Mouse (Mus musculus): Measurements from ENCODE around the gene Plekha6. TPM values are rescaled to one million over a fixed set of nuclear protein-coding genes. Genes with fewer than 3 reads are reported as not detected.
A peak's percentile ranks its signal among the peaks of the same experiment; 100 is the strongest.

Plekha6 gene
- total RNA-seq, 2 experiments from 2014 or later: 66.5 to 87.4 TPM

- DNase-seq (ENCODE audit: low spot score in 2 of 2): peak; percentile 57 to 59
- intact Hi-C loops (cut with DNase I): loop anchor here (1.0 to 10.0 kb wide), 4 partner anchors 31 to 417 kb away; no protein-coding TSS in a partner anchor
These were observed 13.6 kb downstream of the Plekha6 start for GRCm38 (mm10) chr1:133177480-133178172.

GRCm38 (mm10) chr1:133178732-133179440 is 14.9 kb downstream of the Plekha6 start:
- DNase-seq (ENCODE audit: low spot score in 2 of 2): peak; percentile 59 to 75
- intact Hi-C loops (cut with DNase I): loop anchor here (2.0 to 10.0 kb wide), 2 partner anchors 128 to 416 kb away; no protein-coding TSS in a partner anchor

- DNase-seq (ENCODE audit: low spot score in 2 of 2): peak; percentile 81 to 83
- intact Hi-C loops (cut with DNase I): loop anchor here (1.0 to 5.0 kb wide), 2 partner anchors 46 to 429 kb away; partner anchors contain the start of gene Snrpe
These were observed 17.3 kb downstream of the Plekha6 start for GRCm38 (mm10) chr1:133181072-133182015.

DNA sequence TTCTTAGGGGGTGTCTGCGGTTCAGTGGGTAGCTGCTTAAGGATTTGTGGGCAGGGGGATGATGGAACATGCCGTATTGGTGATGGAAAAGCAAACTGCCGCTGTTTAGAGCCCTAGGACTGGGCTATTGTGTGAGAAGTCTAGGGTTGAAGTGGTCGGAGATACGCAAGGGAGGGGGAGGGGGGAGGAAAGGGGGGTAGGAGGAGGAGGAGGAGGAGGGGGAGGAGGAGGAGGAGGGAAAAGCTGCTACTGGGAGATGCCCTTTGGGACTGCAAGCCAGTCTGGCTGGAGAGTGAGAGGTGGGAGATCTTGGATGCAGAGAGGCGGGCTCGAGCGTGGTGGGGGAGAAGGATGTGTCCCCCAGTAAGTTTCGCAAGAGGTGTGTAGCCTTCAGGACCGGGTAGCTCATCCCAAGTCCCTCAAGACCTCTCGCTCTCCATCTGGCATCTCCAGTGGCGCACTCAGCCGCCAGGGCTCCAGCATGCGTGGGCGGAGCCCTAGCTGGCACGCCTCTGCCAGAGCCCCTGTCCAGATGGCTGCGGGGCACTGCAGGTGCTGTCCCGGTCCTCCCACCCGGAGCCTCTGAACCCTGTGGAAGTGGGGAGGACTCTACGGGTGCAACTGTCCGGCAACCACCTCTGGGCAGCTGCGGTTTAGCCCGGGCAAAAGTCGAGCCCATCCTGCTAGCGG is 18.2 kb downstream of the Plekha6 start:
- peak; percentile 77 for DNase-seq (ENCODE audit: low spot score in 2 of 2)
- intact Hi-C loops (cut with DNase I): loop anchor here (5.0 kb wide), 1 partner anchor 45 kb away; no protein-coding TSS in a partner anchor

- no peak for DNase-seq (ENCODE audit: low spot score in 2 of 2)
- intact Hi-C loops (cut with DNase I): loop anchor here (5.0 kb wide), 1 partner anchor 45 kb away; no protein-coding TSS in a partner anchor
These were observed 18.7 kb downstream of the Plekha6 start for GRCm38 (mm10) chr1:133182706-133183095.

GRCm38 (mm10) chr1:133183141-133183925 is 19.3 kb downstream of the Plekha6 start:
- intact Hi-C loops (cut with DNase I): loop anchor here (5.0 kb wide), 1 partner anchor 44 kb away; no protein-coding TSS in a partner anchor
- DNase-seq (ENCODE audit: low spot score in 2 of 2): no peak

- intact Hi-C loops (cut with DNase I): no loop called here
- DNase-seq (ENCODE audit: low spot score in 2 of 2): no peak
These were observed 24.1 kb downstream of the Plekha6 start for GRCm38 (mm10) chr1:133187948-133188680.

DNA sequence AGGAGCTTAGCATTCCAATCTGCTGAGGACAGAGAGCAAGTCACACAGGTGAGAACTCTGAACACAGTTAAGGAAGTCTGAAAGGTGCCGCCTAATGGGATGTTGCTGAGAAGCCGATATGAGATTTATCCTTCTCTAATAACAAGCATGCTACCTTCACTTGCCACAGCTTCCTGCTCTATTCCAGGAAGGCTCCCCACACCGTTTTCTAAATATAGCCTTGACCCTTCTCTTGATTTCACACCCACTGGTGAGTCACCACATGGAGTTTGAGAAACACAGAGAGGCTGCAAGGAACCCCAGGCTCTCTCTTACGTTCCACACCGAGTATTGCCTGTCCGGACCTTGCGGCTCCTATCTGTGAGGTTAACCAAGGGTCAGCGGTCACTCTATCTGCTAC is 24.7 kb downstream of the Plekha6 start:
- intact Hi-C loops (cut with DNase I): no loop called here
- DNase-seq (ENCODE audit: low spot score in 2 of 2): no peak

DNA sequence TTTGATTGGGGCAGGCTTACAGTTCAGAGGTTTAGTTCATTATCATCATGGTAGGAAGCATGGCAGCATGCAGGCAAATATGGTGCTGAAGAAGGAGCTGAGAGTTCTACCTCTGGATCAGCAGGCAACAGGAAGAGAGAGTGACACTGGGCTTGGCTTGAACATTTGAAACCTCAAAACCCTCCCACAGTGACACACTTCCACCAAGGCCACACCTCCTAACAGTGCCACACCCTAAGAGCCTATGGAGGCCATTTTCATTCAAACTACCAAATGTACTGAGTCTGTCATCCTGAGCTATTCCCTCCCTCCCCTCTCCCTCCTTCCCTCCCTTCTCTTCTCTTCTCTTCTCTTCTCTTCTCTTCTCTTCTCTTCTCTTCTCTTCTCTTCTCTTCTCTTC is 25.5 kb downstream of the Plekha6 start:
- intact Hi-C loops (cut with DNase I): no loop called here
- no peak for DNase-seq (ENCODE audit: low spot score in 2 of 2)

DNA sequence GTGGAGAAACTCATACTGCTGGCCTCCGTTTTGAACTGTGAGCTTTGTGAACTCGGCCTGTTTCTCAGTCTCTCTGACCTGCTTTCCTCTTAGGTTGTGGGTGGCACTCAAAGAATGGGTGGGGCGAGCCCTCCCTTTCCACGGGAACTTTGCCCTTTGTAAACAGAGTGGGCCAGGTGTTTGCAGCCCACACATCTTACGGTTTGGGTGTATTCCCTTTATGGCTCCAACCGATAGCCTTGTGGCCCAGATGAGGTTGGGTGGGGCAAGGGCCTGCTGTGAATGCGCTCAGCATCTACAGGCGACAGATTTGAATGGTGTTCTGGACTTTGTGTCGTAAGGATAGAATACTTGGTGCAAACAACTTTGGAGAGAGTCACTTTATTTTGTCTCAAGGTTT is 26.5 kb downstream of the Plekha6 start:
- no peak for DNase-seq (ENCODE audit: low spot score in 2 of 2)
- intact Hi-C loops (cut with DNase I): no loop called here

- no peak for DNase-seq (ENCODE audit: low spot score in 2 of 2)
- intact Hi-C loops (cut with DNase I): no loop called here
These were observed 32.2 kb downstream of the Plekha6 start for GRCm38 (mm10) chr1:133196181-133196580.

GRCm38 (mm10) chr1:133197266-133197665 is 33.3 kb downstream of the Plekha6 start:
- intact Hi-C loops (cut with DNase I): no loop called here
- no peak for DNase-seq (ENCODE audit: low spot score in 2 of 2)

DNA sequence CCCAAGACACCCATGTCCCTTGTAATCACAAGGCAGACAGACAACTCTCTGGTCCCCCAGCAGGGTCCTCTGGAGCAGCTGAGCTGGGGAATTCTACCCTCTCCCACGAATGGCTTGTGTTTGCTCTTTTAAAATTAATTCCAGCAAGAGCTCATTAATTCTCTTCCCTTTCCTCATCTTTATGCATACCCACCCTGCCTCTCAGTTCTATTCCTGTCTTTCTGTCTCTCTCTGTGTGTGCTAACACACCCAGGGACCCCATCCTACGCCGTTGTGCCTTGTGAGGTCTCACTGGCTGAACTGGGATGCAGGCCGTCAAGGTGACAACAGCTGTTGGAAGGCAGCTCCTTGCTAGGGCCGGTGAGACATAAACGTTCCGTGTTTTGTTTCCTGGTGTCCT is 35.7 kb downstream of the Plekha6 start:
- no peak for DNase-seq (ENCODE audit: low spot score in 2 of 2)

DNA sequence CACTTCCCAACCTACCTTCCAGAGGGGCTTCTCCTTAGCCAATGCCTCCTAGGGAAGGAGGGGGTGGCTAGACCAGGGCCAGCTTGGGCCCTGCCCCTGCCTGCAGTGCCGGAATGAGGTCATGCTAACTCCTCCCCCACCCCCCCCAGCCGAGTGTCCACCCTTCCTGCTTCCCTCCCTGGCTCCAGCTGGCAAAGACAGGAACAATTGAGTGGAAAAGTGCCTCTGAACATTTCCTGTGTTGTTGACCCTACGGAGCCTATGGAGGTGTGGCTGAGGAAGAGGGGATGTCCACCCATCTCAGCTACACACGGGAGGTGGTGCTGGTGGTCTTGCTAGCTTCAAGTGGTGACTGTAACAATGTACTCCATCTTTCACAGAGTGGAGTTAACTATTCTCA is 37.5 kb downstream of the Plekha6 start:
- DNase-seq (ENCODE audit: low spot score in 2 of 2): no peak
- intact Hi-C loops (cut with DNase I): no loop called here

More for the DNA sequence above, 35.7 kb downstream of the Plekha6 start:
- intact Hi-C loops (cut with DNase I): no loop called here

GRCm38 (mm10) chr1:133203701-133204100 is 39.7 kb downstream of the Plekha6 start:
- no peak for DNase-seq (ENCODE audit: low spot score in 2 of 2)
- intact Hi-C loops (cut with DNase I): no loop called here

DNA sequence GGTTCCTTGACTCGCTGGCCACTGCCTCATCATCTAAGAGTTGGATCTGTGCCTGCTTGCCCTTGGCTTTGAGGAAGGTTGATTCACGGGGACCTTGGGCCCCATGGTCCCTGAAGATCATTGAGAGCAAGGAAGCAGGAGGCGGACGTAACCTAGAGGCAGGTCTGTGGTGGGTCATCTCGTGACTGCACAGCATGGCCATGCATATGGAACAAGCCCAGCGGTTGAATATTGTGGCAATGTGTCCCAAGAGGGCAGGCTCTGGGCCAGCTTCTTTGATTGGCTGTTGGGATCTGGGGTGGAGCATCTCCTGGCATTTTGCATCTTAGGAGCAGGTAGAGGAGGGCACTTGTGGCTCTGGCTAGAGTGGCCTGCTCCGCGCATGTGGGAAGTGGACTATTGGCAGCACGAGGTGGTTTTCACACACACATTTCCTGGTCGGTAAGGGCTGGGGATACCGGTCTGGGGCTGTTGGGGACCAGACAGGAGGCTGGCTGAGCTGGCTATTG is 40.4 kb downstream of the Plekha6 start:
- no peak for DNase-seq (ENCODE audit: low spot score in 2 of 2)

DNA sequence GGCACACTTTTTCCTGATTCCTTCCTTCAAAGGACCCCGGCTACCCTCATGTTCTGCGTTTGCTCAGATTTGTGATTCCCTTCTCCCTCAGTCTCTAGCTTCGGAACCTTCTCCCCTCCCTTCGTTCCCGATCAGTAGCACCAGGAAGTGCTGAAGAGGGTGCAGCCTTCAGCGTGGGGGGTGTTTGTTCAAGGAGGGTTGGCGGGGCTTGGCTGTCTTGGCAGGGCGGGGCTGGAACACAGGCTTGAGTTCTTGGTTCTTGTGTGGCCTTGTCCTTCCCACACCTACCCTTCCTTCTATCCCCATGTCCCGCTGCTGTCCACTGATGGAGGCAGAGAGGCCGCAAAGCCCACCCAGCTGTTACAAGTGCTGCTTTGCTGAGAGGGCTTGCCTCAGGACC is 41.0 kb downstream of the Plekha6 start:
- no peak for DNase-seq (ENCODE audit: low spot score in 2 of 2)
- intact Hi-C loops (cut with DNase I): no loop called here

More for the DNA sequence above, 40.4 kb downstream of the Plekha6 start:
- intact Hi-C loops (cut with DNase I): no loop called here

All from left cerebral cortex, postnatal 36 days (tissue).